Mouse (Mus musculus) CD4-positive, CD25-positive, alpha-beta regulatory T cell, adult 2 months (primary cell): ENCODE measurements around the gene Rcan1.
A peak's percentile ranks its signal among the peaks of the same experiment; 100 is the strongest.
"Not testable (repeated sequence)": the region's sequence is repeated elsewhere in the genome, so short reads cannot be mapped to it uniquely, and the experiment has no call there.

ENCODE experiments used
- DNase-seq: peaks from one replicate; pipeline ENCODE4 v3.0.0-alpha.2; 2012; ENCODE audit warnings: low read depth, low spot score

Rcan1 gene

DNA sequence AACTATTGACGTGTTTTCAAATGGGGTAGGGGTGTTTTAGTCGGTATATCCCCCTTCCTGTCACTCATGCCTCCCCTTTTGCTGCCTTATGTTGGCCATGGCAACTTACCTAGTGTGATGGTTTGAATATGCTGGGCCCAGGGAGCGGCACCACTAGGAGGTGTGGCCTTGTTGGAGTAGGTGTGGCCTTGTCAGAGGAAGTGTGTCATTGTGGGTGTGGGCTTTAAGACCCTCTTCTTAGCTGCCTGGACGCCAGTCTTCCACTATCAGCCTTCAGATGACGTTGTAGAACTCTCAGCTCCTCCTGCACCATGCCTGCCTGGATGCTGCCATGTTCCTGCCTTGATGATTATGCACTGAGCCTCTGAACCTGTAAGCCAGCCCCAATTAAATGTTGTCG, at the start of gene Rcan1:
Rcan1 (minus strand) TSS at position 162 of the 400 bp plus-strand sequence.
- DNase-seq: no peak

DNA sequence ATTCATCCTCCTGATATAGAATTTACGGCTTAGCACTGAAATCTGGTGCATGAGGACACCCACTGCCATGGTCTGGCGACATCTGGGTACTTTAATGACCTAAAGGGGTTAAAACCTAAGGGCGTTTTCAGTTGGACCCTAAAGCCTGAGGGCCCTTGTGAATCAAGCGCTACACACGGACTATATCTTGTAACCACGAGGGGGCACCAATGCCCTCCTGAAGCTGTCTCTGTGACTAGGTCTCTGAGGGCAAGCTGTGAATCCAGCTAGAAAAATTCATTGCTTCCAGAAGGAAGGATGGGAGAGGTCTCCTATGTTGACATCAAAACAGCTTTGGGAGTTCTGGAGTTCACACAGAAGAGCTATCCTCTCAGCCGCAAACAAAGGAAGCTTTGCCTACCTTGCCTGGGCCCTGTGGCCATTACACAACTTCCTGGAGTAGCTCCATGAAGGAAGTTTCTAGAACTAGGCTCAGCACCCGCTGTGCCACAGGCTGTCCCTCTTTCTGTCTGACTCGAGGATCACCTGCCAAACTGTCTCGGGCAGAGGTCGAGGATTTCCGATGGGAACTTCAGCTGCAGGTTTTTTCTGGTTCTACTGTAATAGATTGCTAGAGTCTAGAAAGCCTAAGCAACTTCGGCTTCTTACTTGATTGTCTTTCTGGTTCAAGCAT, 49.3 kb upstream of the Rcan1 start:
- DNase-seq: peak; percentile 68

DNA sequence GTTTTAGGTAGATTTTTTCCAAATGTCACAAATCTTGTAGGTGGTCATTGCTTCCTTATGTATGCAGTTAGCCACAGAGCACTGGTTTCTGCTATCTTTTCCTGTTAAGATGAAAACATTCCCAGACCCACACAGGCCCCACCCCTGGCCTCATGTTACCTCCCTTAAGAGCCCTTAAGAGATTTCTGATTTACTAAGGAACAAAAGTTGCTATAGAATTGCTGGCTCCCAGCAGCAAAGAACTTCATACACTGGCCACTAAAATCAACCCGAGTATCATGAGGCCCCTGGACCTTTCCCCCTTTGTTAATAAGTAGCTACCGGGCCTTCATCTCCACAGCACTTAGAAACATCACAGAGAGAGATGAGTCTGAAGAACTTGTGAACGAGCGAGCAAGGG, 48.1 kb upstream of the Rcan1 start:
- DNase-seq: no peak

DNA sequence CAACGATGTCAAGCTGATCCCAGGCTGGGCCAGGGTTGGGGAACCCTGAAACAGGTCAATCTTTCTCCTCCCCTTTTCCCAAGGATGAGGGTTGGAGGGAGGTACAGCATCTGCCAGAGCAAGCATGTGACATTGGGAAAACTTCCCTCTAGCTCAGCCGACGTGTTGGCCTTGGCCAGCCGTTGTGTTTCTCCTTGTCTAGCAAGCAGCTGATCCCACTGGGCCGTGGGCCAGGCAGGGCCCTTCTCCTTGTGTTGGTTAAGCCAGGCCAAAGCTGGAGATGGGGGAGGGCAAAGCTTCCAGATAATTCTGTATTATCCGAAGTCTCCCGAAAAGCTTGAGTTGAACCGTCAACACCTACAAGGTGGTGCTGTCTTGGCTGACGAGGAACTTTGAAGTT, 45.5 kb upstream of the Rcan1 start:
- DNase-seq: no peak

GRCm38 (mm10) chr16:92514896-92515295, 44.2 kb upstream of the Rcan1 start:
- DNase-seq: not testable (repeated sequence)

DNA sequence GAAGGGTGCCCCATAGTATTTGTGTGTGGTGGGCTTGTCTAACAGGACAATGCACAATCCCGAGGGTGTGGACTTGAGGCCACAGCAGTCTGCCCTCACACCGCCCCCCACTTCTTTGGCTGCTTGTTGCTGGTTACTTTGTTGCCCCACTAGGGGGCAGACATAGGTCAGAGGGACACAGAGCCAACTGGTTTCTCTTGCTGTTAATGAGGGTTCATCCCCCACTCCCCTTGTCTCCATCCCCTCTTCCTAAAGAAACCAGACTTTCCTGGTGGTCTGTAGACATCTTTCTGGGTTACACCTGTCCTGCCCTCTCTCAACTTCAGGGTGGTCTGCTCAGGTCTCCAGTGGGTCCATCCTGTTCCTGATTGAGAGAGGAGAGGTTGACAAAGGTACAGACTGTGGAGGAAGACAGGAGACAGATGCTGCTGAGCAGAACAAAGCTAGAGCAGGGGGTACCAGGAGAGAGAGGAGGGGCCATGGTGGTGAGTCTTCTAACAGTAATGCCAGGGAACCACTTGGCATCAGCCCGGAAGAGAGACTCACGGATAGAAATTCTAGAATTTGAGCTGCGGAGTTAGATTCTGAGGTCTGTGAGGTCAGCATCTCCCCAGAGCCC, 41.2 kb upstream of the Rcan1 start:
- DNase-seq: peak; percentile 58

DNA sequence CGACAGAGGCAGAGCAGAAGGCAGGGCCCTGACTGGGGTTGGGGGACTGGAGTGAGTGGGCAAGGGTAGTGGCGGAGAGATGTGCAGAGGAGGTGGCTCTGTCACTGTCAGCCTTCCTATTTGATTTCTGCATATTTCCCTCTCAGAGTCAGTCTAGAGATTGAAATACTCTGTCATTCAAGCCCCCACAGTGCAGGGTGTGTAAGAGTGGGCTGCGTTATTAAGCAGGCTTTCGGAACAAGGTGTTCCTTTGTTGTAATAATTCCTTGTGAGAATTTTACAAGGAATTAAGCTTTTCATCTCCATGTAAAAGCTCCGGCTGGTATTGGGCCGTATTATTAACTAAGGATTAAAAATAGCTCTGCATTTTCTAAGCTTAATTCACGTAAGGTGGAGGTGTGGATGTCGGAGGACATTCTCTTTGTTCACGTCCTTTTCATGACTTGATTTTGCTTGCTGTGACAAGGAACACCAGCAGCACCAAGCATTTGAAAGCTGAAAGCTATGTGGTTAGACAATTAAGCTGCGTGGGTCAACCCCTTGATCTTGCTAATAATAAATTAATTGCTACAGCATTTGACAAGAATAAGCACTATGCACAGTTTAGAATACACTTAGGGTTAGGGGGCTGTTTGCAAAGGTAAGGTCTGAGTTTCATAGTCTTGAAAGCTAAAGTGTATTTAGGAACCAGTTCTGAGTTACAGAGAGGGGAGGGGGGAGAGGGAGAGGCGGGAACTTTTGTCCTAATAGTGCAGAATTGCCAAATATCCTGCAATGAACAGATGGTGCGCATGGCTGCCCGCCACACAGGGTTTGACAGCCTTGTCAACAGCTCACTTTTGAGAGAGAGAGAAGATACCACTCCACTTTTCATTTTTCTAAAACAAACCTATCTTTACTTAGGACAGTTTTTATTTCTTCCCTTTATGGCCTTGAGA, 40.4 kb upstream of the Rcan1 start:
- no peak for DNase-seq

DNA sequence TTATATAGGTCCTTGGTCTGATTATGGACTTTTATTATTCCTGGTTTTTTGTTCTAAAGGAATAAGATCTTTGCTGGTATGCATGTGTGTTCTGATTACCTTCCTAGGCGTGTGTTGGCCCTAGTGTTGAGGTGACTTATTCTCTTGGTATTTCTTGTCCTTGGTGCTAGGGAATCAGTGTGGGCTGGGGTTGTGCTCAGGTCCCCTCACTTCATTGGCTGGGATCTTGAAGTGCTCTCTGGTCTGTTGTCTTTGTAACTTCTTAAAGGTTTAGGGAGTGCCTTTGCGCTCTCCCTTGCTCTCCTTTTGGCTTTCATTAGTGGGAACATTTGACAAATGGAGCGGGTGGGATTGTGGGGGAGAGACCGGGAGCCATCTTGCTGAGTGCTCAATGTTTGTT, 36.9 kb upstream of the Rcan1 start:
- DNase-seq: no peak

DNA sequence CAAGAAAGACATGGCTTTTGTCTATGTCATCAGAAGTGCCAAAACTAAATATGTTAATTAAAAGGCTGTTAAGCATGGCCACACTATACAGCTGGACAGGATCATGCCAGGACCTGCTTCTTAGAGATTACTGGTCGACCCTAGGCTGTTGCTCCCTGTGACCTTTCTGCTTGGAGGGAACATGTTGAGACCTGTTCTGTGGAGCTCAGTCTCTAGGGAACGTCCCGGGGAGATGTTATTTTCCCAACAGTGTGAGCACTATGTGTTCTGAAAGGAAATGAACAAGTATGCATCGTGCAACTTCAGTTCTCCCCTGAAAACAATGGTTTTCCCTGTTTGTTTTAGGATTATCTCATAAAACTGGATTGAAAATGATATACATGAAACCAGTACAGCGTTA, 32.4 kb upstream of the Rcan1 start:
- DNase-seq: no peak

GRCm38 (mm10) chr16:92500534-92500933, 29.9 kb upstream of the Rcan1 start:
- DNase-seq: no peak

GRCm38 (mm10) chr16:92499324-92499723, 28.7 kb upstream of the Rcan1 start:
- DNase-seq: no peak

GRCm38 (mm10) chr16:92498589-92498981, 27.9 kb upstream of the Rcan1 start:
- no peak for DNase-seq

DNA sequence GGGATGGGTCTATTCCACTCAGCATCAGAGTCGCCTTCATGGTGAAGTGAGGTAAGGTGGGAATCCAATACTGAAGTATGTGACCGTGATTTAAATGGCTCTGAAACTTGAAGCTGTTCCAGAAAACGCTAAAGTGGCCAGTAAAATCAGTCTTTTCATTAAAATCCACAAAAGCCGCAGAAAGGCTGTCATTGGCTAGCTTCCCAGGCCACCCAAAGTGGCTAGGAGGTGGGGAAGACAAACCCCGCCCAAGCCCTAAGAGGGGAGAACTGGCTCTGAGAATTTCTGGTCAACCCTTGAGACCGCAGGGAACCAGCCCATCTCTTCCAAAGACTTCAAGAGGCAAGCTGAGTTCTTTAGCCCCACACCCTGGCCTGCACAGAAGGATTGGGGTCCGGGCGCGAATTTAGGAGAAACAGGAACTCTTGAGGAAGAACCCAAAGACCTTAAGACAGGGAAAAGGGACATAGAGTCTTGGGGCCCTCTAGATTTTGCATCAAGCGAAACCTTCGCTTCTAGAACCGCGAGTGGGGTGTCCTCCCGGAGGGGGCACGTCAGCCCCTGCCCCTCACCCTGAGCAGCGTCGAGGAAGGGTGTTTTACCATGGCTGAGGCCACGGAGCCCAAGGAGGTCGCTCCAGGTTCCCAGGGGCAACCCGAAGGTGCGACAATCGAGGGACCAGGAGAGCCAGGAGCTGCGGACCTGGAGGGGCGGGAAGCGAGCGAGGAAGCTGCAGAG, 27.4 kb upstream of the Rcan1 start:
- DNase-seq: no peak

DNA sequence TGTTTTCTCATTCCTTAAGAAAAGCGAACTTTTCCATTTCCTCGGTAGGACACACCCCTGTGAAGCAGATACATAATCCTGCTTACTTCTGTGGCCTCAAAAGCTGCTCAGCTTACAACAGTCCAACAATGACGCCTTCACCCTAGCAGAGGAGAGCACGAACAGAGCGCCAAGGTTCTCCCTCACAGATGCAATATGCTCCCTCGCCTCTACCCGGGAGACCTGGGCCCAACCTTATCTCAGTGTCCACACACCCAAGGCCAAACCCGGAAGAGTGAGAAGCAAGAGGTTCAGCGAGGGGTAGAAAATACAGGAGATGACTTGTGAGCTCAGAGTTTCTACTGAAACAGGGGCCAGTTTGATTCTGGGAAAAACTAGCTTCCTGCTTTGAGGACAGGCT, 18.7 kb upstream of the Rcan1 start:
- no peak for DNase-seq

- DNase-seq: no peak
Observed at GRCm38 (mm10) chr16:92488456-92488855, 17.8 kb upstream of the Rcan1 start.

DNA sequence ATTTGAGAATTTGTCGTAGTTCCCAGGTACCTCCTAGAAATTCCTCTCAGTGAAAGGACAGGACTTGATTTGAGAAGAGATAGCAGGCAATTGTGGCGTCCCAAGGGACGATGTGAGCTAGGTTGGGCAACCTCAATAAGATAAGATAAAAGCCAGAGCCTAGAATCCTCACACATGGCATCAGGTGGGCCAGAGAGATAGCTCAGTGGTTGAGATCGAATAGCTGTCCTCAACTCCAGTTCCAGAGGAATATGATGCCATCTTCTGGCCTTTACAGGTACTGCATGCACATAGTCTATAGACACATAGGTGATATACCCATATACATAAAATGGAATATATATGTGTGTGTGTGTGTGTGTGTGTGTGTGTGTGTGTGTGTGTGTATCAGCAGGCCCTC, 16.8 kb upstream of the Rcan1 start:
- peak; percentile 67 for DNase-seq

GRCm38 (mm10) chr16:92487086-92487485, 16.4 kb upstream of the Rcan1 start:
- no peak for DNase-seq

GRCm38 (mm10) chr16:92485436-92485835, 14.8 kb upstream of the Rcan1 start, which contains the start of gene Clic6:
Clic6 (plus strand) TSS chr16:92485736.
- DNase-seq: no peak

- peak; percentile 50 for DNase-seq
Observed at GRCm38 (mm10) chr16:92478561-92479150, 8.0 kb upstream of the Rcan1 start.

GRCm38 (mm10) chr16:92475093-92475860, 4.6 kb upstream of the Rcan1 start:
- DNase-seq: no peak

DNA sequence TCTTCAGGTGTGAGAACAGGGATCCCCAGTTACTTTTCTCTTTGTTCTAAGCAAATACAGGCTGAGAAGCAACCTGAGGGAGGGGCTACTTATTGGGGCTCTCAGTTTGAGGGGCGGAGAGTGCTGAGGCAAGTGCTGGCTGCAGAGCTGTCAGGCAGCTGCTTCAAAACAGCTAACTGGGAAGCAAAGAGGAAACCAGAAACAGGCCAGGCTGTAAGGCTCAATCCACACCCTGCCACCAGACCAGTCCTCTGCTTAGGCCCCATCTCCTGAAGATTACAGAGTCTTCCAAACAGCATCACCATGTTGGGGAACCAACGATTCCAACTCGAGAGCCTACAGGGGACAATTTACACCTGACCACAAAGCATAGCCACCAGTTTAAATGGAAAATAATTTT, 2.2 kb upstream of the Rcan1 start:
- DNase-seq: no peak
